In genomic region chr12:80394045-80394444, GRCm38 (mm10) we compare ENCODE assay signal across 10 mouse cellular contexts. TPM values are rescaled to one million over a fixed set of nuclear protein-coding genes. Genes with fewer than 3 reads are reported as not detected.
DNase-seq lines count a peak whose midpoint lies in the region; TF ChIP-seq lines count a peak whose summit lies in the region.
"Had no signal": no experiment of that assay in that cellular context is flagged by ENCODE, and none has a peak within 500 bp of the region (broad histone marks: within the 10 kb centered on the region; RNA-seq: fewer than 3 reads in every experiment).

No protein-coding gene starts in this region.

- intact Hi-C loops in gastrocnemius, postnatal 36 days (cut with DNase I), result no loop called here
- intact Hi-C loops in left cerebral cortex, adult 2 months (cut with DNase I), result no loop called here
- intact Hi-C loops in left cerebral cortex, postnatal 36 days (cut with DNase I), result loop anchor here (5.0 kb wide), 1 partner anchor 227 kb away; no protein-coding TSS in a partner anchor

- H3K27ac ChIP-seq in left cerebral cortex, adult 2 months, result peak overlapping the region; percentile 74
- no peak overlapping the region for H3K27ac ChIP-seq in hindbrain, embryonic 10.5 days
- H3K27ac ChIP-seq: embryonic facial prominence, embryonic 13.5 days; limb, embryonic 12.5 days had no signal

- TF ChIP-seq CTCF in left cerebral cortex, adult 2 months (IDR thresholded peaks at IDR 0.05), result peak; percentile 46

- DNase-seq in gastrocnemius, adult 18-20 months (ENCODE audit: low spot score), result peak; percentile 20
- no peak for DNase-seq in gastrocnemius, postnatal 36 days
- no peak for DNase-seq in left cerebral cortex, adult 2 months (ENCODE audit: extremely low spot score in 1 of 2, low spot score in 2 of 2)
- DNase-seq in left cerebral cortex, postnatal 36 days (ENCODE audit: low spot score in 2 of 2), result no peak
- DNase-seq in cerebellum, postnatal 10 days, result peak; percentile 53 to 61
- peak; percentile 71 for DNase-seq in lung, postnatal 36 days
- DNase-seq in hindbrain, embryonic 10.5 days (ENCODE audit: low spot score), result no peak
- no peak for DNase-seq in frontal cortex, postnatal 36 days (ENCODE audit: low spot score in 2 of 2)

- H3K27me3 ChIP-seq in hindbrain, embryonic 10.5 days (ENCODE audit: insufficient read depth, poor library complexity, severe bottlenecking), result no peaks in the 10 kb centered on the region
- H3K27me3 ChIP-seq: embryonic facial prominence, embryonic 13.5 days; limb, embryonic 12.5 days had no signal

- no peak overlapping the region for H3K4me3 ChIP-seq in left cerebral cortex, adult 2 months
- no peak overlapping the region for H3K4me3 ChIP-seq in hindbrain, embryonic 10.5 days
- H3K4me3 ChIP-seq: embryonic facial prominence, embryonic 13.5 days; limb, embryonic 12.5 days had no signal

- H3K36me3 ChIP-seq in hindbrain, embryonic 10.5 days, result peaks cover 76% of the 10 kb centered on the region

- no peaks in the 10 kb centered on the region for H3K9me3 ChIP-seq in hindbrain, embryonic 10.5 days
- H3K9me3 ChIP-seq: embryonic facial prominence, embryonic 13.5 days; limb, embryonic 12.5 days had no signal

- 93% methylated on average over 2 of the region's 2 CpGs for WGBS in hindbrain, embryonic 10.5 days

- no peaks in the 10 kb centered on the region for H3K4me1 ChIP-seq in hindbrain, embryonic 10.5 days (replicated peaks)
- H3K4me1 ChIP-seq: embryonic facial prominence, embryonic 13.5 days; limb, embryonic 12.5 days had no signal

RNA-seq across cellular contexts. Expression of gene Dcaf5, which starts 42.4 kb away (rescaled TPM):
- total RNA-seq in gastrocnemius, adult 18-20 months (2021), result 10 to 100 TPM; 40.4 to 49.1 TPM
- total RNA-seq in gastrocnemius, postnatal 36 days (2021), result 10 to 100 TPM; 35.2 to 36.6 TPM
- 10 to 100 TPM; 75.9 to 80.7 TPM for total RNA-seq in left cerebral cortex, adult 2 months (2021)
- 10 to 100 TPM; 75.4 to 86.9 TPM for total RNA-seq in left cerebral cortex, postnatal 36 days (2021)
- polyA plus RNA-seq in hindbrain, embryonic 10.5 days (2016; fragmentation: Nextera tagmentation; extraction: Ambion mirVana), result 12.1 and 12.8 TPM in 2 replicates

Comparison
In these comparisons a context has a peak if more than half of its experiments do, and no peak if none do; other contexts are left out.
1. DNase-seq: peak in gastrocnemius, adult 18-20 months (single experiment), cerebellum, postnatal 10 days (2 of 2) and lung, postnatal 36 days (single experiment); none in gastrocnemius, postnatal 36 days (0 of 2), left cerebral cortex, adult 2 months (0 of 2), left cerebral cortex, postnatal 36 days (0 of 2), hindbrain, embryonic 10.5 days (single experiment) and frontal cortex, postnatal 36 days (0 of 2).